Mouse (Mus musculus) skeletal muscle tissue, adult 2 months (tissue): ENCODE data around the gene Pex16.
"Not testable (repeated sequence)": the region's sequence is repeated elsewhere in the genome, so short reads cannot be mapped to it uniquely, and the experiment has no call there.

Source experiments
- DNase-seq: peaks from one replicate; pipeline ENCODE4 v3.0.0-alpha.2; 2012; ENCODE audit warnings: low read depth, low spot score

The Pex16 gene

DNA sequence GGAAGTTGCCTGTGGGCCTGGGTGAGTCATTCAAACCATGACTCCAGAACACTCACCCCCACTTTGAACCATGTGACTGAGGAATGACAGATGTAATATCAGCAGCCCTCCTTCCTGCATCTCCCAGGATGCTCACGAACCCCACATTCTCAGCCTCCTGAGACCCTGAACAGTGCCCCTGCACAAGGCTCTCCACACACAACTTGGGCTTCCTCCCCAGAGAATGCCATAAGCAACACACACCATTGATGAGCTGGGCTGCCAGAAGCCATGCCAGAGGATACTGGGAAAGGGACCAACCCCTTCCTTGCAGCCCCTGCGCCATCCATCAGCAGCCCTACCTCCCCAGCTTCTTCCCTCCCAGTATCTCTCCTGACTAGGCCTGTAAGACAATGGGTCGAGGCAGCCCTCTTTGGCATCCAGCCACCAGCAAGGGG is 13.6 kb downstream of the Pex16 start:
- DNase-seq = no peak

DNA sequence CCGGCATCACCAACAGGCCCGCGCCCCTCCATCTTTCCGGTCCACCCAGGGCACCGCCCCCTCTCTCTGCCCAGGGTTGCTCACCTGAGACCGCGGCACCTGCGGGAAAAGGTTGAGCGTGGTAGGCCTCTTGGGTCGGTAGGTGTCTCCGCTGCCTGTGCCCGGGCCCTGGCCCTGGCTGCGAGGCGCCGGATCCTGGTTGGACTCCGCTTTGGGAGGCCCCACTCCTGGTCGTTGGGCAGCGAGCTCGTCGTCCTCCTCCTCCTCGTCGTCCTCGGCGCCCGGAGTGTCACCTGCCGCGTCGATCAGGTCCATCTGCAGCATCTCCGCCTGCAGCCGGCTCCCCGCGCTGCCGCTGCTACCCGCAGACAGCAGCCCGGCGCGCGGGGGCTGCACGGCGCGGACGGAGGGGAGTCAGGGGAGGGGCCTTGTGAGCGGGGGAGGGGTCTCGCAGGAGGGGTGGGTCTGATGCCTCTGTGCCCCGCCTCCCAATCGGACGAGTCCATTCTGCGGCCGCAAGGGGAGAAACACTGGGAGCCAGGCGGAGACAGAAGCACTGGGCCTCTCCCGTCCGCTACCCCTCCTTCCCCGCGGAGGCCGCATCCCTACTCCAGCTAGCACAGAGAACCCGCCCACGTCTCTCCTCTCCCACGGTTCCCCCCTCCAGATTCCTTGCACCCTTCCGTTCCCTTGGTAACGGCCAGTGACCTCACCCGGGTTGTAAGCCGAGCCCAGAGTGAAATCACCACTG is 14.6 kb downstream of the Pex16 start:
- peak; percentile 67 for DNase-seq

GRCm38 (mm10) chr2:92389645-92390044 is 15.2 kb downstream of the Pex16 start:
- DNase-seq = no peak

DNA sequence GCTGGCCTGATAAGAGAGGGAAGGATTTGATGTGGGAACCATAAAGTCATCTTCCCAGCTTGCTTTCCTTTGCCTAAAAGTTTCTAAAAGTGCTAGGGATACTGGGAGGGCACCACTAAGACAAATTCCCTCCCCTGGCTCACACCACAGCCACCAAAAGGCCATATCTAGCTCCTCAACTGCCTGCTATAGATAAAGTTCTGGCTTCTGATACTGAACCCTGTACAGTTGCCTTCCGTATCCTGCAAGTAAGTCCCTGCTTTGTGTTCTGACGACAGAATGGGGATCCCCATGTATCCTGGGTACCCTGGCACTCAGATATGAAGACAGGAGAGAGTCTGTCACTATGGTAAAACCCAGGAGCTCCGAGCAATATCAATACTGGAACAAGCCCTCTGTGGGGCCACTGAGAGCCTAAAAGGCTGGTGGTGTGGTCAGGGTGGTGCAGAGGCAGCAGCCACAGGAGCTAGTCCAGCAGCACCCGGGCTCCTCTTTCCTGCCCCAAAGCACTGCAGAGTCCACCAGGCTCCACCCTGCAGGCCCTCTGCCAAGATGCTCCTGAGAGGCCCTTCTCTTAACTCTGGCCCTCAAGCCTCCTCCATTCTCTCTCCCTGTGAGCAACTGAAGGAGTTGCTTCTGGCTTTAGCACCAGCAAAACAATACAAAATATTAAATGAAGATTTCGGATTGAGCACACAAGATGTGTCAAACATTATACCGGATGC is 15.9 kb downstream of the Pex16 start:
- no peak for DNase-seq

GRCm38 (mm10) chr2:92391116-92391515 is 16.6 kb downstream of the Pex16 start:
- DNase-seq = no peak

DNA sequence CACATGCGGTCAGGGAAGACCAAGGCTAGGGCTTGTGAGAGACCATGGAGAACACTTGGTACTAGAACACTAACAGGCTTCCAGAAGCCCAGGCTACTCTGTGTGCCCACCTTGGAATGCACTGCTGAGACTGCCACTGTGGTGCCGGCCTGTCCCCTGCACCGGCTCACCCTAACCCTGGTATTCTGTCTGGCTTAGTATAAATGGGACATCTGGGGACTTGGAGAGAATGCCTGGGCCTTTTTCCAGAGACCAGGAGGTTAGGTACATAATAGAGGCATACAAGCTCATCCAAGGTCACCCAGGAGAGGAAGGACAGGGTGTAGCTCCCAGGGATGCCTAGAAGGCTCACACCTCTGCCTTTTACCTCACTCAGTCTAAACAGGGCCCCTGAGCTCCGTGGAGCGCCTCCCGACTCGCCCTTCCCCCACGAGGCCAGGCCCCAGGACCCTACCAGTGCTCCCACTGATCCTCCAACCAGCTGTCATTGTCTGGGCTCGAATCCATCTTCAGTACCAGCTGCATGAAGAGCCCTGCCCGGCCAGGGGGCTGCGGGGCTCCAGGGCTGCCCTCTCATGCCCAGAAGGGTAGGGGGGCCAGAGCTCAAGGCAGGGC is 17.3 kb downstream of the Pex16 start:
- DNase-seq = no peak

DNA sequence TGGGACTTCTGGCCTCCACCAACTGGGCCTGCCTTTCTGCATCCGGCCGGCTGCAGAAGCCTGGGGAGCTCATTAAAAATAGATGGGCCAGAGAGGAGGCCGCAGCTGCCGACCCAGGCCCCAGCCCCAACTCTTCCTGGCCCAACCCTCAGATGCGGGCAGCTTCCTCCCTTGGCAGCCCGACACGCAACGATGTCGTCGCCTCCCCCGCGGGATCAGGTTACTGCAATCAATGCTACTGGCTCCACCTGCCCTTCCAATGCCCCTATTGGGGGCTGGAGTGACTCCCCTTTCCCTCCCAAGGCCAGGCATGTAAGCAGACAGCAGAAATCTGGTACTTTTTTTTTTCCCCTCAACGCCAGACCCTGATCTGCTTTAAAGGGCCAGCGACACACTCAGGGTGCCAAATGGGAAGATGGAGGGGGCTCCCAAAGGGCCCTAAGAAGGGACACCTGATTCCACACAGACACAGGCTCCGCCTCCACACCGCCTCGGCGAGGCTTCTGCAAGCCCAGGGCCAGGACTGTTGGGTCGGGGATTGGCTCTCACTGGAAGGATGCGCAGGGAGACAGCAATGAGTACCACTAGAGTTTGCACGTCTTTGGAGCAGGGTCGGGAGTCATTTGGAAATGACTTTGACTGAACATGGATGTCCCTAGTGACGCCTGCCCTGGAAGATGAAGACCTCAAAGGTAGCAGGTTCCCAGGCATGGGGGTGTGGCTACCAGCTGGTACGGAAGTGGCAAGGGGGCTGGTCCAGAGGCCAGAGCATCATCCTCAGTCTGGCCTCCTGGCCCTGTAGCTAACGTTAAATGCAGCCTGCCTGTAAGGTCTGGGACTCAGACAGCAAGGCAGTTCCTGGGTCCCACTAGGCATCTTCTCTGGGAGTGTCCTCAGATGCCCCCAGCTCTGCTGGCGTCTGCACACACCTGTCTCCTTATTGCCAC is 18.1 kb downstream of the Pex16 start:
- no peak for DNase-seq

DNA sequence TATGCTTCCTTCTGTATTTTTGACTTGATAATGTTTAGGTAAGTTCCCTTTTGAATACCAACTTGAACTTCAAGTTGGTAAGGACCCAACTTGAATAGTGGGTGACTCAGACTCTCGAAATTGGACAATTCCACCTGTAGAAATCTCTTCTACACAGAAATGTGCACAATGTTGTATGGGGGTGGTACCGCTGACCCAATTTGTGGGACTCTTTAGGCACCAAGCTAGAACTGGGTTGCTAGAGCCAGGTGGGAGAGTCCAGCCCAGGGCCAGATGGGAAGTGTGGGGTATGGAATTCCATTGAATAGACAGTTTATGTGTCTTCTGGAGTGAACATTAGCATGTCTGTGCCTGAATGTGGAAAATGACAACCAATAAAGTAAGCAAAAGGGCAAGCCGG is 21.1 kb downstream of the Pex16 start:
- no peak for DNase-seq

DNA sequence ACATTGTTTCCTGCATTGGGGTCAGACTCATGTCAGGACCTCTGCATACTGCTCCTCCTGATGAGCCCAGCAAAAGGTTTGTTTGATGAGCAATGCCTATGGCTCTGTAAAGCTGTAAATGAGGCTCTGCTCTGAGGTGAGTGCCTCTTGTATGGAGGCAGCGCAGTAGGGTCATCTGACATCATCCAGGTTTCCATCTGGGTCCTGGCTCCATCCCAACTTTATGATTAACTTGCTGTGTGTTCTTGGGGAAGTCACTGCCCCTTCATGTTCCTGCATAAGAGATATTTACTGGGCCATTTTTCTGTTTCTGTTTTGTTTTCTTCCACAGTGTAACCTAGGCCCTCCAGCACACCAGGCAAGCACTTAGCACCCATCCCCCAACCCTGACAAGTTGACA is 23.0 kb downstream of the Pex16 start:
- no peak for DNase-seq

- not testable (repeated sequence) for DNase-seq
Measured at GRCm38 (mm10) chr2:92399877-92400276, 25.4 kb downstream of the Pex16 start.

- DNase-seq = no peak
Measured at GRCm38 (mm10) chr2:92400682-92401081, 26.2 kb downstream of the Pex16 start.

- DNase-seq = no peak
Measured at GRCm38 (mm10) chr2:92401091-92401561, 26.6 kb downstream of the Pex16 start, which contains the start of gene Mapk8ip1. Gene Mapk8ip1, minus strand, starts transcription at chr2:92401263.

- DNase-seq = no peak
Measured at GRCm38 (mm10) chr2:92402591-92403326, 28.3 kb downstream of the Pex16 start.

GRCm38 (mm10) chr2:92403776-92404319 is 29.4 kb downstream of the Pex16 start:
- no peak for DNase-seq

DNA sequence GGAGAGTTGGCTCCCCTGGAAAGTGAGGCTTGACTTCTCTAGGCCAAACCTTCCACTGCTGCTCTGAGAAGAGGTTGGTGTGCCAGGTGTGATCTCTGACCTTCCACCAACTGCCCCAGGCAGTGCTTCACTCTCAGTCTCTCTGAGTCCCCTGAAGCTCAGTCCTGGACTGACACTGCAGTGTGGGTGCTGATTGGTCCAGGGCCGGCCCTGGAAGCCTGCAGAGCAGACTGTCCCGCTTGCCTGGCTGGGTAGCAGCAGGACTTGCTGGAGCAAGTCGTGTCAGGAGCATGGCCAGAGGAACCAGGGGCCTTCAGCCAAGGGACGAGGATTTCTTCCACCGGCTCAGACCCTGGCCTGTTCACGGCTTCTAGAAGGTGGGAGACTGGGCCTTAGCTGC is 30.3 kb downstream of the Pex16 start:
- no peak for DNase-seq

- no peak for DNase-seq
Measured at GRCm38 (mm10) chr2:92405687-92406086, 31.2 kb downstream of the Pex16 start.

DNA sequence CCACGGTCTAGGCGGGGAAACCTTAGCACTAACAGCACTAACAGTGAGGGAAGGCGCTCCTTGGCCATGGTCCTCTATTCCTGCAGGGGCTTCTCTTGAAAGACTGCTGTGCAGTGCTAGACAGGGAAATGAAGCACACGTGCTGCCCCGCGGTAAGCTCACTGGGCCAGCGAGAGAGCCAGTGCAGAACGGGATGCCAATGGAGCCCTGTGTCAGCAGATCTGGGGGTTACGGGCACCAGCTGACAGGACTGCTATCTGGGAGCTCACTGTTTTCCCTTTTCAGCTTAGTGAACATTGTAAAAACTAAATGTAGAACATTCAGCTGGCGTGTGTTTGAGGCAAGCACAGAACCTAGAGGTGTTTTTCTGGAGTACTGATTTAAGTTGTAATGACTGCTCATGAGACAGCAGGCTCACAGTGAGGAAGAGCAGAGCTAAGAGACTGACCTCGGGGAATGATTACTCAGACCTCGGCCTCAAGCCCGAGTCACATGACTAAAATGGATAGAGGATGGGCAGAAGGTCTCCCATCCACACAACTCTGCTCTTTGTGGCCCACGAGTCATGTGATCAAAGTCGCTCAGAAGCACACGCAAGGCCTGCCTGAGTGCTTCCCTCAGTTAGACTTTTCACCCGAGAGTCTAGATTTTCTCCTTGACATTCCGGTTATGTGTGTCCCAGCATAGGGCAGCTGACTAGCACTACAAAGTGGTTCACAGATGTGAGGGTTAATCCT is 34.0 kb downstream of the Pex16 start:
- DNase-seq = no peak

GRCm38 (mm10) chr2:92411705-92412104 is 37.2 kb downstream of the Pex16 start:
- DNase-seq = no peak

DNA sequence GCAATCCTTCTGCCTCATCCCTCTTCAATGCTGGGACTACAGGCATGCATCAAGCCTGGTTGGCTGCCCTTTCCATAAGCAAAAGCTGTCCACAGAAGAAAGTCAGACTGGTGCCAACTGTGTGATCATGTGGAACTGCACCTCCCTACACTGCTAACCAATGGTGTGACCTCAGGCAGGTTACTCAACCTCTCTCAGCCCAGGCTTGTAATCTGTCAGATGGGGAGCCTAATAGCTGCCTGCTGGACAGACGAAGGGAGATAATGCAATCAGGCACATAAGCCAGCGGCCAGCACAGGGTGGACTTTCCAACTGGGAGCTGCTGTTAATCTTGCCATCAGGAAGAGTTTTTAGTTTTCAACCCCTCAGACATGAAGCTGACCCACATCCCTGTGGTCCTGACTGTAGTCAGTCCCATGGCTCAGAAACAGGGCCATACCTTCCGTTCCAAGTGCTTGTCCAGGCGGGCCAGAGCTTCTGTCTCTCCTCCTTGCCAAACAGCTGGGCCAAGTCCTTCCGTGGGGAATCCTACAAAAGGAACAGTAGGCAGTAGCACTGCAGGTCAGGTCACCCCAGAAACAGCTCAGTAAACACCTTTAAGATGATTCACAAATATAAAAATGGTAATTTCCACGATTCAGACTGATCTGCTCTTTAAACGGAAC is 47.4 kb downstream of the Pex16 start:
- no peak for DNase-seq
